Mouse (Mus musculus): ENCODE data around the gene Rpap3. TPM values are rescaled to one million over a fixed set of nuclear protein-coding genes. Genes with fewer than 3 reads are reported as not detected.

Rpap3 gene
- polyA plus RNA-seq (2016; fragmentation: Nextera tagmentation; extraction: Ambion mirVana): 38.8 and 40.2 TPM in 2 replicates

DNA sequence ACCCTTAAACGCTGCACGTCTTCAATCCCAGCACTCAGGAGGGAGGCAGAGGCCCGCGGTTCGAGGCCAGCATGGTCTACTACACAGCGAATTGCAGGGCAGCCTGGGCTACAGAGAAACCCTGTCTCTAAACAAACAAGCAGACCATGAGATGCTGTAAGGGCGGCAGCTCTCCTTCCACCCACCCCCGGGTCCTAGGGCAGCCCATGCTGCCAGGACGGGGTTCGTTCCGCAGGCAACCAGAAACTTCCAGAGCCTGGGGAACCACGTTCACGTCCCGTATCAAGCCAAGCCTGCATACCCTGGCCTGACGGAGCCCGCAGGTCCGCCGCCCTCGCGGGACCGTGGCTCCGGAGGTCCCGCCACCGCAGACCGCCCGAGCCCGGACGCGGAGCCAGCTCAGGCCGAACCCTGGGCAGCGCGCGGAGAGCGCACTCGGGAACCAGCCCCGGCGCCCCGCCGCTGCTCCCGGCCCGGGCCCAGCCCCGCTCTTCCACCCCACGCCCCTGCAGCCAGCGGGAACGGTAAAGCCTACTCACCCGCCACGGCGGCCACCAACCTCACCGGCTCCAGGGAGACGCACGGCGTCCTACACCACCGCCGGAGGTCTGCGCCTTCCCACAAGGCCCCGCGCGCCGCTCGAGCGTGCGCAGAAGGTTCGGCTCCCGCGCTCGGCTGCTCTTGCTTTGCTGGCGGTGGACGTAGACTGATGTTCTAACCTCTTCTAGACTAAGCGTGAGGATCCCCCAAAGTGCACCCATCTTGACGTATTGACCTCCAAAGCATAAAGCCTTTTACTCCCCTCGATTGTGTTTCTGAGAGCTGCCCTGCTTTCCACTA, at the start of gene Rpap3:
TSS of gene Rpap3 (minus strand) at position 615 of the 840 bp plus-strand sequence.
- H3K36me3 ChIP-seq (replicated peaks): peaks cover 34% of the 10 kb centered on the region
- peak within 1 kb of the TSS; percentile 87 for H3K4me3 ChIP-seq
- DNase-seq (ENCODE audit: low spot score): peak; percentile 90
- H3K4me1 ChIP-seq: peaks cover 19% of the 10 kb centered on the region
- no peaks in the 10 kb centered on the region for H3K27me3 ChIP-seq (replicated peaks; ENCODE audit: low read depth, poor library complexity, severe bottlenecking)
- under 1% methylated on average over 71 of the region's 71 CpGs for WGBS
- peak within 1 kb of the TSS; percentile 92 for H3K27ac ChIP-seq (replicated peaks)
- no peaks in the 10 kb centered on the region for H3K9me3 ChIP-seq

DNA sequence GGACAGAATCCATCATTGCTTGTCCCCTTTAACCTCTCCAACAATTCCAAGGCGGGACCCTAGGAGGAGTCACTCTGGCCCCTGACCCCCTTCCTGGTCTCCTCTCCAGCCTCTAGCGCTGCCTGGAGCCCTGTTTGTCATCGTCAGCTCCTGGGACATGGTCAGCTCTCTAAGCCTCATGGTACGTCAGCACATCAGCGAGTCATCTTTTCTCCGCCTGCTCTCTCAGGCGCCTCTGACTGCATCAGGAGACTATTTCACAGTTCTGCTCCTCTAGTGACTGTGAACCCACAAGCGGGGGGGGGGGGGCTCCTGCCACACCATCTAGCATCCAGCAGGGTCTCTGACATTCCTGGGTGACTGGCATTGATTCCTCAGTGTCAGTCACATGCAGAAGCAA, 49.7 kb upstream of the Rpap3 start:
- Histone ChIP-seq H3K27ac (replicated peaks) (no peak overlapping the region; the same call in 1 of the 2 replicates), H3K27me3 (replicated peaks; ENCODE audit: low read depth, poor library complexity, severe bottlenecking) (peaks cover 5% of the 10 kb centered on the region; the same call in 1 of the 2 replicates), H3K9me3 (no peaks in the 10 kb centered on the region), H3K4me3 (no peak overlapping the region), H3K4me1 (peaks cover 29% of the 10 kb centered on the region), H3K36me3 (replicated peaks) (no peaks in the 10 kb centered on the region)
- 45% methylated on average over 8 of the region's 8 CpGs for WGBS
- no peak for DNase-seq (ENCODE audit: low spot score)

DNA sequence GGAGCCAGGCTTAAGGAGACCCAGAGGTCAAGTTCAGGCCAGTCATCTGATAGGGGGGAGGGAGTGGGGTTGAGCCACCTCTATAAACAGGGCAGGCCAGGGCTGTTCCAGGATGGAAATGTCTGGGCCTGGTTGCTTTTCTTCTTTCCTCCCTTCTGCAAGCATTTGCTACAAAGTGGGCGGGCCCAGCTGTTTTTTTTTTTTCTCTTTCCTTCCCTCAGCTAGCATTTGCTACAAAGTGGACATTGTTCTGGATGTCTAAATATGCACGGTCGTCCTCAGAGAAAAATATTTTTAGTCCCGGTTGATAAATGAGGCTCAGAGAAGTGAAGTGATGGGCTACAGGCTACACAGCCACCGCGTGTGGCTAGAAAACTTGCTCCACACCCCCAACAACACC, 48.9 kb upstream of the Rpap3 start:
- H3K4me1 ChIP-seq: peaks cover 31% of the 10 kb centered on the region
- 0 out of 2 replicates have a peak overlapping the region, but pooled peaks have one; percentile 62 for H3K27ac ChIP-seq (replicated peaks)
- H3K9me3 ChIP-seq: no peaks in the 10 kb centered on the region
- DNase-seq (ENCODE audit: low spot score): no peak
- no peak overlapping the region for H3K4me3 ChIP-seq
- H3K27me3 ChIP-seq (replicated peaks; ENCODE audit: low read depth, poor library complexity, severe bottlenecking): peaks cover 5% of the 10 kb centered on the region; the same call in 1 of the 2 replicates
- no peaks in the 10 kb centered on the region for H3K36me3 ChIP-seq (replicated peaks)
- WGBS: 64% methylated on average over 6 of the region's 6 CpGs

DNA sequence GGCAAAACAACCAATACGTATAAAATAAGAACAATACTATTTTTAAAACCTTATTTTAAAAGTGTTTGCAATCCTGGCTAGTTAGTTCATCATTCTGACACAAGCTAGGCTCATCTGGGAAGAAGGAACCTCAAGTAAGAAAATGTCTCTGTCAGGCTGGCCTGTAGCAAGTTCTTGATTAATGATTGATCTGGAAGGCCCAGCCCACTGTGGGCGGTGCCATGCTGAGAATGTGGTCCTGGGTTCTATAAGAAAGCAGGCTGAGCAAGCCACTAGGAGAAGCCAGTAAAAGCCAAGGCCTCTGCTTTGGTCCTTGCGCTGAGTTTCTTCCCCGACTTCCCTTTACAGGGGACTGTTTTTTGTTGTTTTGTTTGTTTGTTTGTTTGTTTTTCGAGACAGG, 46.9 kb upstream of the Rpap3 start:
- H3K36me3 ChIP-seq (replicated peaks): no peaks in the 10 kb centered on the region
- no peak overlapping the region for H3K4me3 ChIP-seq
- H3K4me1 ChIP-seq: peaks cover 36% of the 10 kb centered on the region
- peaks cover 5% of the 10 kb centered on the region; the same call in 1 of the 2 replicates for H3K27me3 ChIP-seq (replicated peaks; ENCODE audit: low read depth, poor library complexity, severe bottlenecking)
- no peak overlapping the region for H3K27ac ChIP-seq (replicated peaks)
- WGBS: 92% methylated on average over 5 of the region's 5 CpGs
- DNase-seq (ENCODE audit: low spot score): no peak
- H3K9me3 ChIP-seq: no peaks in the 10 kb centered on the region

DNA sequence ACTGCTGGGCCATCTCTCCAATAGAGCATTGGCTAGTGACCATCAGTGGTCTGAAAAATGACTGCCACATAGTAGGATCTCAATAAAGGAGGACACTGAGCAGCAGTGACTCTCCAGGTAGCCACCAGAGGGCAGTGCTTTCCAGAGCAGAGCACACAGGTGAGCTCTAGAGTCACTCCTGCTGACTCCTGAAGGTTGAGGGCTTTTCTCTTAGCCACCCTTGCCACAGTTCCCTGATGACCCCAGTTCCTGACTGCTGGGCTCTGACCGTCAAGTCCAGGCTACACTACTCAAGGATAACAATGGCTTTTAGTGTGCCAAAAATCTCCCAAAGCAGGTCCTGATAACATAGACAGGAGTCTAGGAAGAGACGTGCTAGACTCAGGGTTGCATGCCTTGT, 46.1 kb upstream of the Rpap3 start:
- H3K4me1 ChIP-seq: peaks cover 36% of the 10 kb centered on the region
- H3K27ac ChIP-seq (replicated peaks): no peak overlapping the region
- DNase-seq (ENCODE audit: low spot score): no peak
- H3K36me3 ChIP-seq (replicated peaks): no peaks in the 10 kb centered on the region
- 82% methylated on average over 2 of the region's 2 CpGs for WGBS
- H3K4me3 ChIP-seq: no peak overlapping the region
- H3K9me3 ChIP-seq: no peaks in the 10 kb centered on the region
- H3K27me3 ChIP-seq (replicated peaks; ENCODE audit: low read depth, poor library complexity, severe bottlenecking): no peaks in the 10 kb centered on the region

DNA sequence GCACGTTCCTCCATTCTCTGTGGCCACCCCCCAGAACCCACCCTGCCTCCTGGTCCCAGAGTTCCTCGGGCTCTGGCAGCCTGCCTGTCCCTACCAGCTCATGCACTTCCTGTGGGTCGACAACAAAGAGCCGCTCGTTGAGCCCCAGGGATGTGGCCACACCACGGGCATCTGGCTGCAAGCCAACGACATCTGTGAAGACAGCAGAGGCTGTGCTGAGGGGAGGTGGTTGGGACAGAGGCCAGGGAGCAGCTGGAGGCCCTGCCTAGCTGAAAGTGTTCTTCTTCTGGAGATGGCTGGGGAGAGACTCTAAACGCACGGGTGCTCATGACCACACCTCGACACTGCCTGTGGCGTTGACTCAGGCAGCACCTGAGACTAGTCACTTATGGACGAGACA, 45.1 kb upstream of the Rpap3 start:
- Histone ChIP-seq H3K9me3 (no peaks in the 10 kb centered on the region), H3K36me3 (replicated peaks) (no peaks in the 10 kb centered on the region), H3K27me3 (replicated peaks; ENCODE audit: low read depth, poor library complexity, severe bottlenecking) (no peaks in the 10 kb centered on the region), H3K27ac (replicated peaks) (peak overlapping the region; percentile 54; the same call in 1 of the 2 replicates), H3K4me1 (peaks cover 34% of the 10 kb centered on the region), H3K4me3 (no peak overlapping the region)
- 56% methylated on average over 12 of the region's 12 CpGs for WGBS
- no peak for DNase-seq (ENCODE audit: low spot score)

DNA sequence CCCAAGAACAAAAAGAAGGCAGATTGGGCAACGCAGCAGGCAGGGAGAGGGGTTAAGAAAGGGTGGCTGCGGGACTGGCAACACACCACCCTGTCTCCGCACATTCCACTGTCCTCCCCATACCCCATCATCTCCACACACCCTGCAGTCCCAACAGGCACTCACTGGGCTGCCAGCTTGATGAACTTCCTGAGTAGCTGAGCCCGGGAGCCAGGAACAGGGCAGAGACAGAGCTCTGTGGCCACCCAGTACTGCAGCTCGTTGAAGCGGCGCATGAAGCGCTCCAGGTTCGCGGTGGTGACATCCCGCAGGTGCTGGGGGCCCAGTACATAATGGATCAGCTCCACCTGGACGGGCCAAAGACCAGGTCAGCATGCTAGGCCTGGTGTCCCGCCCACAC, 44.2 kb upstream of the Rpap3 start:
- no peaks in the 10 kb centered on the region for H3K36me3 ChIP-seq (replicated peaks)
- H3K27me3 ChIP-seq (replicated peaks; ENCODE audit: low read depth, poor library complexity, severe bottlenecking): no peaks in the 10 kb centered on the region
- no peaks in the 10 kb centered on the region for H3K9me3 ChIP-seq
- no peak for DNase-seq (ENCODE audit: low spot score)
- no peak overlapping the region for H3K27ac ChIP-seq (replicated peaks)
- 87% methylated on average over 13 of the region's 13 CpGs for WGBS
- peaks cover 30% of the 10 kb centered on the region for H3K4me1 ChIP-seq
- no peak overlapping the region for H3K4me3 ChIP-seq

DNA sequence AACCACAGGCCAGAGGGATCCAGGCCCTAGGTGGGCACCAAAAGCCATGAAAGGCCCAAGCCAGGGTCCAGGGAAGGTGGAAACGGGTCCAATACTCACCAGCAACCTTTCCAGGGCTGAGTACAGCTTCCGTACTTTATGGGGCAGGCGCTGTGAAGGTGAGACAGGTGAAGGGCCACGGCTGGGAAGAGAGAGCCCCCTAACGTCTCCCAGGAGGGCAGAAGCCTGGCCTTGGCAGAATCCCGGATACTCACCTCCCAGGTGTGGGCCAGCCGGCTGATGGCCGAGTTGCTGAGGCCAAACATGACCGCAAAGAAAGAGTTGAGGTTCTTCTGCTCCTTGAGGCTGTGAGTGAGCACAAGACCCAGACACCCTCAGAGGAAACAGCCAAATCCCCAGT, 43.8 kb upstream of the Rpap3 start:
- Histone ChIP-seq H3K9me3 (no peaks in the 10 kb centered on the region), H3K27me3 (replicated peaks; ENCODE audit: low read depth, poor library complexity, severe bottlenecking) (no peaks in the 10 kb centered on the region), H3K4me1 (peaks cover 27% of the 10 kb centered on the region), H3K27ac (replicated peaks) (no peak overlapping the region), H3K36me3 (replicated peaks) (no peaks in the 10 kb centered on the region), H3K4me3 (no peak overlapping the region)
- no peak for DNase-seq (ENCODE audit: low spot score)
- 89% methylated on average over 9 of the region's 9 CpGs for WGBS

DNA sequence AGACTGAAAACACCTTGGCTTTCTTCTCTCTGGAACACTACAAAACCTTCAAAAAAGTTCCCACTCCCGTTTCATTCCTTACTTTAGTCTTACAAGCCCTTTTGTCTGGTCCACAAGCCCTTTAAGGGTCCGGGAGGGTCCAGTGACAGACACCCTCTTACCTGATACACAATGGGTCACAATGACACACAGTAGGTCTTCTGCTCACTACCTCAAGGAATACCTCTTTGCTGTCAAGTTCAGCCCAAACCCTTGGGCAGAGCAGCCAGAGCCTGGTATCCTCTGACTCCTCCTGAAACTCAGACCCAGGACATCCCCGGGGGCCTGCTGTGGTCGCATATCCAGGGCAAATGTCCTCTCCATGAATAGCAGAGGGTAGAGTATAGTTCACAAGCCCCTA, 43.3 kb upstream of the Rpap3 start:
- H3K27ac ChIP-seq (replicated peaks): no peak overlapping the region

DNA sequence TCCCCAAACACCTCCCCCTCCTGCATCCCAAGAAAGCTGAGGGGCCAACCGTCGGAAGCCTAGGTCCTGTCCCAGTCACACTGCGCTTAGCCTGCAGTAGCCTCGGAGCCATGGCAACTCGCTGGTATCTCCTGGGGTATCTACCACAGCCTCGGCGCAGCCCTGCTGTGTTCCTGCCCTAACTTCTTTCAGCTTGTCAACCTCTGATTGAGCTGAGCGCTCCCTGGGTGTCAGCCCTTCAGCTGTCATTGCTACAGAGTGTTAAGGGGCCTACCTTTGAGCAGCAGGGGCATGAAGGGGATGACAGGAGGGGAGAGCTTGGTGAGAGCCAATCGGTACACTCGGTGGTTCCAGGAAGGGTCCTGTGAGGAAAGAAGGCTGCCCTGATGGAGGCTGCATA, 42.7 kb upstream of the Rpap3 start:
- Histone ChIP-seq H3K4me3 (no peak overlapping the region), H3K27me3 (replicated peaks; ENCODE audit: low read depth, poor library complexity, severe bottlenecking) (no peaks in the 10 kb centered on the region), H3K36me3 (replicated peaks) (no peaks in the 10 kb centered on the region), H3K27ac (replicated peaks) (no peak overlapping the region), H3K9me3 (no peaks in the 10 kb centered on the region), H3K4me1 (peaks cover 26% of the 10 kb centered on the region)
- DNase-seq (ENCODE audit: low spot score): no peak
- 57% methylated on average over 10 of the region's 10 CpGs for WGBS

More for the DNA sequence above, 43.3 kb upstream of the Rpap3 start:
- H3K27me3 ChIP-seq (replicated peaks; ENCODE audit: low read depth, poor library complexity, severe bottlenecking): no peaks in the 10 kb centered on the region
- no peaks in the 10 kb centered on the region for H3K9me3 ChIP-seq
- no peaks in the 10 kb centered on the region for H3K36me3 ChIP-seq (replicated peaks)
- peaks cover 27% of the 10 kb centered on the region for H3K4me1 ChIP-seq
- WGBS: 89% methylated on average over 4 of the region's 4 CpGs
- no peak overlapping the region for H3K4me3 ChIP-seq
- no peak for DNase-seq (ENCODE audit: low spot score)

DNA sequence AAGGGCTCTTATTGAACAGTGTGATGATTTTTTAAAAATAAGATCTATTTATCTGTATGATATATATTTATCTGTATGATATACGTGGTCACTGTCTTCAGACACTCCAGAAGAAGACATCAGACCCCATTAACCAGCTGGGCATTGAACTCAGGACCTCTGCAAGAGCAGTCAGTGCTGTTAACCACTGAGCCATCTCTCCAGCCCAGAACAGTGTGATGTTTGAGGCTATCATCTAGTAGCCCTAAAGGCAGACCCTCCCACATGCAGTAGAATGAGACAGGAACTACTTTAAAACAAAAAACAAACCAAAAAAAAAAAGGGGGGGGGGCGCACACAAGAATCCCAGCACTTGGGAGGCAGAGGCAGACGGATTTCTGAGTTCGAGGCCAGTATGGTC, 41.9 kb upstream of the Rpap3 start:
- H3K27me3 ChIP-seq (replicated peaks; ENCODE audit: low read depth, poor library complexity, severe bottlenecking): no peaks in the 10 kb centered on the region
- WGBS: 91% methylated on average over 4 of the region's 4 CpGs
- DNase-seq (ENCODE audit: low spot score): no peak
- no peak overlapping the region for H3K4me3 ChIP-seq
- H3K27ac ChIP-seq (replicated peaks): no peak overlapping the region
- H3K4me1 ChIP-seq: peaks cover 26% of the 10 kb centered on the region
- H3K9me3 ChIP-seq: no peaks in the 10 kb centered on the region
- no peaks in the 10 kb centered on the region for H3K36me3 ChIP-seq (replicated peaks)

DNA sequence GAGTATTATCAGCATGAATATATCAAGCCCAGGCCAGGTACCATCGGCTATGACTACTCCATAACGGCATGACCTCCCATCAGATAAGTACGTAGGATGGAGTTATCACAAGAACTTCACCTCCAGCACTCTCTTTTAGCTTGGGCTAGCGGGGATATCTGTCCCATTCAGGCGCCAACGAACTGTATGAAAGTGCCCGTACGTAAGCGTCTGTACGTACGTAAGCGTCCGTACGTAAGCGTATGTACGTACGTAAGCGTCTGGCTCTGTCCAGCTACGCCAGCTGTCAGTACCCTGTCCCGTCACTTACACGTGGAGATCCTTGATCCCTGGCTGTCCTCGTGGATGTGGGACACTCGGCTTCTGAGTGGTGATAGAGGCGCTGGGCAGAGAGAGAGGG, 41.1 kb upstream of the Rpap3 start:
- H3K4me3 ChIP-seq: no peak overlapping the region
- no peaks in the 10 kb centered on the region for H3K27me3 ChIP-seq (replicated peaks; ENCODE audit: low read depth, poor library complexity, severe bottlenecking)
- H3K4me1 ChIP-seq: peaks cover 33% of the 10 kb centered on the region
- H3K36me3 ChIP-seq (replicated peaks): no peaks in the 10 kb centered on the region
- no peak for DNase-seq (ENCODE audit: low spot score)
- 94% methylated on average over 24 of the region's 24 CpGs for WGBS
- no peaks in the 10 kb centered on the region for H3K9me3 ChIP-seq
- H3K27ac ChIP-seq (replicated peaks): no peak overlapping the region

DNA sequence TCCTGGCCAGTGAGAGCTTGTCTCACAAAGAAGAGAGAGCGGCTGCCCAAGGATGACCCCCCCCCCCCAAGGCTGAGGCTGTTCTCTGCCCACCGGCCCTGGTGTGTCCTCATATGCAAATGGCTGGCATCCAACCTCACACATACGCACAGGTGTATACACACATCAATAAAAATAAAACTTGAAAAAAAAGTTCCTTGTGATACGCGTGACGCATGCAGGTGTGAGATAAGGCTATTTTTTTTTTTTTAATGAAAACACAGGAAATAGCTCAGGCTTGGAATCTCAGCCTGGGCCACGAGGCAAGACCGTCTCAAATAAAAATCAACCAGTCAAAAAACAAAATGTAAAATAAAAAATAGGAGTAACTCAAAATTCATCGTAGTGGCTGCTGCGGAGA, 40.7 kb upstream of the Rpap3 start:
- WGBS: 91% methylated on average over 10 of the region's 10 CpGs
- no peaks in the 10 kb centered on the region for H3K27me3 ChIP-seq (replicated peaks; ENCODE audit: low read depth, poor library complexity, severe bottlenecking)
- no peak for DNase-seq (ENCODE audit: low spot score)

More for the DNA sequence above, 40.7 kb upstream of the Rpap3 start:
- Histone ChIP-seq H3K4me1 (peaks cover 35% of the 10 kb centered on the region), H3K36me3 (replicated peaks) (no peaks in the 10 kb centered on the region), H3K27ac (replicated peaks) (no peak overlapping the region), H3K4me3 (no peak overlapping the region), H3K9me3 (no peaks in the 10 kb centered on the region)
